Mouse (Mus musculus): ENCODE measurements around the gene Dpp4.

Dpp4 gene

GRCm38 (mm10) chr2:62408701-62409201 is 3.3 kb downstream of the Dpp4 start:
- peak in 1 of 2 experiments; percentile 46 for DNase-seq

GRCm38 (mm10) chr2:62408216-62408615 is 3.8 kb downstream of the Dpp4 start:
- DNase-seq, result no peak

- no peak for DNase-seq
Measured at GRCm38 (mm10) chr2:62403556-62404135, 8.4 kb downstream of the Dpp4 start.

- DNase-seq, result no peak
Measured at GRCm38 (mm10) chr2:62401011-62401410, 11.0 kb downstream of the Dpp4 start.

- DNase-seq, result no peak
Measured at GRCm38 (mm10) chr2:62399832-62400231, 12.2 kb downstream of the Dpp4 start.

- DNase-seq, result no peak
Measured at GRCm38 (mm10) chr2:62399361-62399760, 12.7 kb downstream of the Dpp4 start.

GRCm38 (mm10) chr2:62398115-62398875 is 13.7 kb downstream of the Dpp4 start:
- no peak for DNase-seq

- DNase-seq, result no peak
Measured at GRCm38 (mm10) chr2:62397661-62398060, 14.4 kb downstream of the Dpp4 start.

GRCm38 (mm10) chr2:62396799-62397198 is 15.2 kb downstream of the Dpp4 start:
- DNase-seq, result no peak

- DNase-seq, result no peak
Measured at GRCm38 (mm10) chr2:62394800-62395199, 17.2 kb downstream of the Dpp4 start.

- DNase-seq, result peak in 1 of 2 experiments; percentile 42
Measured at GRCm38 (mm10) chr2:62392098-62392497, 19.9 kb downstream of the Dpp4 start.

- DNase-seq, result peak; percentile 18 to 49
Measured at GRCm38 (mm10) chr2:62390961-62391461, 21.0 kb downstream of the Dpp4 start.

- DNase-seq, result peak in 1 of 2 experiments; percentile 53
Measured at GRCm38 (mm10) chr2:62390305-62390704, 21.7 kb downstream of the Dpp4 start.

- no peak for DNase-seq
Measured at GRCm38 (mm10) chr2:62388841-62389240, 23.2 kb downstream of the Dpp4 start.

- DNase-seq, result no peak
Measured at GRCm38 (mm10) chr2:62383196-62383595, 28.8 kb downstream of the Dpp4 start.

- DNase-seq, result no peak
Measured at GRCm38 (mm10) chr2:62382440-62382839, 29.6 kb downstream of the Dpp4 start.

GRCm38 (mm10) chr2:62381756-62382155 is 30.3 kb downstream of the Dpp4 start:
- DNase-seq, result no peak

- no peak for DNase-seq
Measured at GRCm38 (mm10) chr2:62373692-62374091, 38.3 kb downstream of the Dpp4 start.

GRCm38 (mm10) chr2:62370048-62370447 is 42.0 kb downstream of the Dpp4 start:
- DNase-seq, result no peak

GRCm38 (mm10) chr2:62368349-62369053 is 43.5 kb downstream of the Dpp4 start:
- no peak for DNase-seq

- no peak for DNase-seq
Measured at GRCm38 (mm10) chr2:62363606-62364005, 48.4 kb downstream of the Dpp4 start.

GRCm38 (mm10) chr2:62362211-62362610 is 49.8 kb downstream of the Dpp4 start:
- no peak for DNase-seq

- no peak for DNase-seq
Measured at GRCm38 (mm10) chr2:62361514-62361913, 50.5 kb downstream of the Dpp4 start.
